Mouse (Mus musculus) CH12.LX (cell line): ENCODE data around the gene Gjd3.

Experiments
- POLR2A ChIP-seq: IDR thresholded peaks from 2 replicates; pipeline ENCODE4 v1.6.1; 2011; ENCODE audit warnings: low read depth, mild to moderate bottlenecking, improper control_type of control experiment, low read length
- TCF12 ChIP-seq: IDR thresholded peaks from 2 replicates; pipeline ENCODE4 v1.6.1; 2014; ENCODE audit warnings: low read depth, mild to moderate bottlenecking, inconsistent platforms, low read length, improper control_type of control experiment

GRCm38 (mm10) chr11:98973584-98973983 lies 9.2 kb downstream of the Gjd3 start:
- no peak for TF ChIP-seq TCF12
- no peak for TF ChIP-seq POLR2A
